Mouse (Mus musculus) layer of hippocampus, adult 9-10 months (tissue): ENCODE results near the gene Magi2.

Source experiments
- DNase-seq: peaks from one replicate; pipeline ENCODE4 v3.0.0; 2022; ENCODE audit warnings: low spot score

Magi2 gene

DNA sequence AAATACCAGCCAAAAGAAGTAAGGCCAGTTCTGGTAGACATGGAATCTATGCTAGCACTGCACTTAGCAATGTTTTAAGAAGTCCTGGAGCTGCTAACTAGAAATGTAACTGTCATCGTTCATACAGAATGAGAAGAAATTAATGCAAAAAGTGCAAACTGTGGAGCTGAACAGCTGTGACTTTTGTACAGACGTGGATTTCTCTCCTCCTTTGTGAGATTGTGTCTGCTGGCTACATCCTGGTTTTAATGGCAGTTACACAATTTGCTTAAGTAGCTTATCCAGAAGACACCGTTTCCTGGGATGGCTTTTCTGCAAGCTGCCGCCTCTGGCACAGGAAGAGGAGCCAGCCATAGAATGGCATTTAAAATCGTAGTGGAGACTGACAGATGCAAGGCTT is 1136.4 kb downstream of the Magi2 start:
- no peak for DNase-seq

DNA sequence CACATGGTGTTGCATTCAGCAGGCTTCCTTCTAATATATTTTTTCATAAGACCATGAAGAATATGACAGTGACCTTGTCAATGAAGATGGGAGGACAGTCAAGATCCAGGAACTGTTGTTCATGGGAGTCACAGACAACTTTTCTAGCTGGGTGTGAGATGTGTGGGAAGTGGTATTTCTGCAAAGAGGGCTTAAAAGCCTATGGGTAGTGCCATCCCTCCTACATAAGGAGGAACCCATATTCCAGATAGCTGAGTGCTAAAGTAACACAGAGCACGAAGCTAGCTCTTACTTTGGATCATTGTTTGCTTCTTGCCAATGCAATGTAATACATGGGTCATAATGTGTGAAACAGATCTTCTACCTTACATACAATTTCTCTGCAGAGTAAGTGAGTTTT is 1146.8 kb downstream of the Magi2 start:
- DNase-seq = no peak

DNA sequence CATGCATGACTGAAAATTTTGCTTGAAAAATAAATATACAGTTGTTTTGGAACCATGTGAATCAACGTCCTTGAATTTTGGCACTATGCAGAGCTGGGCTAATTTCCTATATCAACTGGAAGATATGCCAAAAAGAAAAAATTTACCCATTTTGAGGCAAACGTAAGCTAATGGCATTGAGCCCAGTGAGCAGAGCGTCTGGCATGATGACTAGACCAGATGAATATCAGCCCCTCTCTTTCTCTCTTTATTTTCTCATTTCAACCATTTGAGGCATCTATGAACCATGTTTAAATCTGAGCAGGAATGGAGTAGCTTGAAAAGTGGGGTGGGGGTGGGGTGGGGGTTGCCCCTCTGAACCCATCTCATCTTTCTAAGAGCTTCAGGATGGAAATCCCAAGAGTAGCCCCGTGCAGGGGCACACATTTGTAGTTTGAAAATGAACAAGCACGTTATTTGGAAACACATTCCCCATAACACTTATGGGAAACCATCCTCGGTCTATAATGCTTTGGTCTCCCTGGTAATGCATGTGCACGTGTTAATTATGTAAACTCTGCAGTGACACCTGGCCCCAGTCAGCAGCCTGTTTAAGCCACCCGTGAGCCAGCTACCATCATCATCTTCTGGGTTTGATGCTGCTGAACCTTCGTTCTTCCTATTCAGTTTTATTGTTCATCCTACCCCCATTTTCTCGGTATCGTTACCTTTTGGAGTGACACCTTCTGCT is 1151.4 kb downstream of the Magi2 start:
- peak; percentile 46 for DNase-seq

DNA sequence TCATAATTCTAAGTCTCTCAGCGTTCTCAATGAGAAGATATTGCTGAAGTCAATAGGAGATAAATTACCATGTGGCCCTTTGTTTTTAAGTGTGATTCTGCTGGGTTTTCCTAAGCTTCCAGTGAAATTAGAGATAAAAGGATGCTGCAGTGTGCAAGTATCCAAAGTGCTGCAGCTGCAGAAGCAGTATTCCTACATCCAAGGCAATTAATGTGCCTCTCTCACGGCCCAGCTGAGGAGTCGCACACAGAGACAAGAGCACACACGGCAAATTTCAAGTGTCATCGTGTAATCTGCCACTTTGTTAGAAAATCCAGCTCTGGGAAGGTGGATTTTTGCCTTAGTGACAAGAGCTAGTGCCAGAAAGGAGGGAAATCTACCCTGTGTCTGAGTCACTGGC is 1177.7 kb downstream of the Magi2 start:
- no peak for DNase-seq

DNA sequence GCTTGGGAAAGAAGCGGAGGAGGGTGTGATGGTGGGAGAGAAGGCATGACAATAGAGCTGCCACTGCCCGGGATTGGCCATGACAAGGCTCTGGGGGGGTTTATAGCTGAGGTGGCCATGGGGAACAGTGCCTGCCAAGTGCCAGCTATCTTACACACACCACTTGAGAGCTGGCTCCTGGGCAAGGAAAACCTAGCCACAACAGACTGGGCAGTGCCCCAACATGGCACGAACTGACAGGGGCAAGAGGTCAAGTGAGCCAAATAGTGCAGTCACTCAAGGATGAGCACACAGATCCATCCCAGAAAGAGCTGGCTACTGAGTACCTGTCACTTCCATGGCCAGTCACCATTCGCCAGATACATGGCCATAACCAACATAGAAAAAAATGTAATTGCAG is 1179.8 kb downstream of the Magi2 start:
- no peak for DNase-seq

DNA sequence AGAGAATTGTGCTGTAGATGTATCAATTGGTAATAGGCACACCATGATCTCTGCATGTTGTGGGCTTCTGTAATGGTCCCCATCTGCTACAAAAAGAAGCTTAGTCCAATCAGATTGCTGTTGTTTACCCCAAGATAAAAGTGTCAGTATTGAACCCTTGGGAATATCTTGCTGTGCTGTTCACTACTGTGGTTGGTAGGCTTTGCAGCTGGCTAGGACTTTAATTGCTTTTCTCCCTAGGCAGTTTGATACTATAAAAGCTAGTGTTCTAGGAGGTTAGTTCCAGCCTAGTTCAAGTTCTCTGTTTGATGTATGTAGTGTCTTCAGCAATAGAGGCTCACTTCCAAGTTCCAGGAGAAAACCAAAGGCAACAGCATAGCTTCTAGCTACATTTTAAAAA is 1188.5 kb downstream of the Magi2 start:
- DNase-seq = no peak

DNA sequence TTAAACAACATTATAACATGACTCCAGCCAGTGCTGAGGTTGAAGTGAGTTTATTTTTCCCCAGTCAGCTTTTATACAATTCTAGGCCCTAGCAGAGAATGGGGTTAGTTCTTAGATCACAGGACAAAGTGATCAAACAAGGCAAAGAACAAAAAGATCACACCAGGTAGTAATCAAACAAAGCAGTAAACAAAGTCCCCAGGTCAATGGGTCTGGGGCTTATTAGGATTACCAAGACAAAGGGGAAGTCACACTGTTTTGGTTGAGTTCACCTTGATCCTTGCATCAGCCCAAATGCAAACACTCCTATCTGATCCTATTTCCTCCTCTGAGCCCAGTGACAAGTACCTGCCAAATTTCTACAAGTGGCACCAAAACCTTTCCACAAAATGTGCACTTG is 1190.5 kb downstream of the Magi2 start:
- no peak for DNase-seq

DNA sequence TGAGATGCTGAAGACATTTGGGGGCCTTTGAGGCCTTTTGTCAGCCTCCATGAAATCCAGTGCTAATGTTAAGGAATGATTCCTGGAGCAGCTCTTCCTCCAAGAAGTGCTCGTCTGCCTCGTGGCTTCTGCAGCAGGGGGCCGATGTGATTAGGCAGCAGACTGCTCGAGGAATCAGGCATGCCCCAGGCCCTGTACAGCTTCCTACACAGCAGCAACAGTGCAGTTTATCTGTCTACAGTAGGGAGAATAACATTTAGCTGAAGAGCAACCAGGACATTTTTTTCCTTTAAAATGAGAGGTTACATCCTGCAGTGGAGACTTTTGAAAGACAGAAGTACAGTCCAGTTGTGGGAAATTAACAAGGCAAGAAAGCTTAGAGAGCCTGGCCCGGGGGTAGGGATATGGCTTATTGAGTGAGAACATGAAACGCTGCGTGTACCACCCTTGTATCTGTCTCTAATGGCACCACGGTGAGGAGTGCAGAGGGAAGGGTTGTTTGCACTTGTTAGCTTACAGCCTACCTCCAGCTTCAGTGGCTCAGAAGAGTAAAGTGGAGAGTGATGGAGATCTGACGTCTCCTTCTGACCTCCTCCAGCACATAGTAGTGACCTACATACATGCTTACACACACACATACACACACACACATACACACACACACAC is 1205.4 kb downstream of the Magi2 start:
- DNase-seq = no peak

DNA sequence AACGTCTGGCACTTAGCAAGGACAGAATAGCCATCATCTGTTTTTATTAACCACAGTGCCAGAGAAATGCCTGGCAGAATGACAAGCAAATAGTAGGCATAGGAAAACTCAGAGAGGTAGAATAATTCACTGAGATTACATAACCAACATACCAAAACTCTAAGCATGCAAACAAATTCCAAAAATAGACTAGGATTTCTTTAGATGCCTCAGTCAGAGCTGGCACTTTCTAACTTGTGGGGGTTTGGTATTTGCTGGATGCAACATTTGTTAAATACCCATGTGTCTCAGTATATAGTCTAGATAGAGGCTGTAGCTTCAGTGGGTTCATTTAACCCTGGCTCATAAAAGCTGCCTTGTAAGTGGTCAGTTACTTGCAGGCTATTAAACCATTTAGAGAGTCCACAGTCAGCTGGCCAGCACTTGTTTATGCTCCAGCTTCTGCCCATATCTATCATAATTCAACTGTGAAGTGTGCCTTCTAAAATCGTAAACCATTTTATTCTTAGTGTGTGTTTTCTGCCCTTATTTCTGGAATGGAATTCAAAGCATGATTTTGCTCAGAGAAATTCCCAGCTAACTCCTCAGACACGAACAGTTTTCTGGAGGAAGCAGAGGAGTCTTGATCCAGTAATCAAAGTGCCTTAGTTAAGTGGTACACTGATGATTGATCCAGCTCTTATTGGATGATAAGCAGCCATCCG is 1219.8 kb downstream of the Magi2 start:
- DNase-seq = no peak

DNA sequence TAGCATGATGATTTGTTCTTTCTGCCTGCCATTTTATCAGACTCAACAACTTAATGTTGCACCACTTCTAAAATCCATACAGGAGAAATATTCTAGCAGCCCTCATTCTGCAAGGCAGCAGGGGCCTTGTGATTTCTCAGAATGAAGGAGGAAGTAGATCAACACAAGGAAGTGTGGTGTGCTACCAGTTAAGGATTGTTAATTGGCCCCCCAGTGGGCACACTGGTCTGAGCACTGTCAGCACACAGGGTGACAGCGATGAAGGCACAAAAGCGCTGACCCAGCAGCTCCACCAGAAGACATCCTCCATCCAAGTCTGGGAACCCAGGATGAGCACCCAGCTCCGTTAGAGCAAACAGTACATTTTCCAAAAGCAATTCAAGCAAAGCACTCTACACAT is 1229.3 kb downstream of the Magi2 start:
- no peak for DNase-seq

DNA sequence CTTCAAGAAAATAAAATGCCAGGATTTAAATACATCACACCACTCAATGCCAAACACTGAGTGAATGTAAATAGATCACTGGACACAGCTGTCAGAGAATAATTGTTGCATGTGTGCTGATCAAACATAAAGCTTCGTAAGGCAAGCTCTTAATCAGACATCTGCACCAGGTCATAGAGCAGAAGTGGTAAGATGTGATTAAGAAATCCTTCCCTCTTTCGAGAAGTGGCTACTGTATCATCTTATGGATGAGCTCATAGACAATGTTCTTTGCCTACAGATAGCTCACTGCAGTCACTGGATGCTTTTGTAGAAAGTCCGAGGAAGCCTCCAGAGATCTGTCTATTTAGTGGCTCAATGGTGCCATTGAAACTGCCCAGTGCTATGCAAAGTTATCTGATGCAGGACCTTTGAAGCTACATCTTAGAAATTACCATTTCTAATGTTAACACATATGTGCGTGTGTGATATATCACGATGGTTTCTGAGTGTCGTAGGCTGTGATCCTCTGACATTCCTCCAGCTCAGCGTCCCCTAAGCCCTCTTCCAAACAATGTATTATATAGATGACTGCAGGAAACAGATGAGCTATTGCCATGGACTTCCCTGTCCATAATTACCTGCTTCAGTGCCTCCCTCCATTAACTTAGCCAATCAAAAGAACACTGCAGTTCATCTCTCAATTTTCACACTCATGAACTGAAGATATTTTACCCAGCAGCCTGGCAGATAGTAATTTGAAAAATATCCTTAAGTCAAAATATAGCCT is 1231.1 kb downstream of the Magi2 start:
- no peak for DNase-seq

DNA sequence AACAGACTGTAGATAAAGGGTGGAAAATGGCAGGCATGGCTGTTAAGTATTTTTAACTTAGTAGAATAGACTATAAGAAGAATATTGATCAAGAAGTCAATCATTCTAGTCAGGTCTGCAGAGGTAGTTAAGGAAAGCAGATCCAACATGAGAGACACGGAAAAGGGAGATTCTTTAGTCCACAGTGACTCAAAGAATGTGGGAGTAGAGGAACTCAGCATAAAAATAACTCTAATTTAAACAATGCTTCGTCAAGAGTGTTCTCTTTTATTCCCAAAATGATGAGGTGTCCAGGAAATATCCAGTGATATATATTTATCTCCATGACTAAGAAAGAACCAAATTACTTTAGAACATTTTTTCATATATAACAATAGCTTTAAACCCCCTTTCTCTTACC is 1234.9 kb downstream of the Magi2 start:
- no peak for DNase-seq

DNA sequence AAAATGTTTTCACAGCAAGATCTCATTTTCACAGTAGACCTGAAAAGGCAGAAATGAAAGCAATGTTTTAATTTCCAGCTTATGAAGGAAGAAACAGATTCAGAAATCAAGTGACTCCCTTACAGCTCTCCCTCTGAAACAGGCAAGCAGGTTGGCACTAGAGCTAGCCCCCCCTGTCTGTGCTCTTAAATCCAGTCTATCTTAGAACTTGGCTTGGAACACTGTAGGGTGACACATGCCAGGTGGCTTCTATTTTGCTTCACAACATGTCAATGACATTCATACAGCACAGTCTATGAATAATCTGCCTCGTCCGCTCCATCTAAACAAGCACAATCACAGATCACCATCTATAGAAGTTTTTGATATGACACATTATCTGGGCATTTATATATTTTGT is 1235.5 kb downstream of the Magi2 start:
- DNase-seq = no peak

DNA sequence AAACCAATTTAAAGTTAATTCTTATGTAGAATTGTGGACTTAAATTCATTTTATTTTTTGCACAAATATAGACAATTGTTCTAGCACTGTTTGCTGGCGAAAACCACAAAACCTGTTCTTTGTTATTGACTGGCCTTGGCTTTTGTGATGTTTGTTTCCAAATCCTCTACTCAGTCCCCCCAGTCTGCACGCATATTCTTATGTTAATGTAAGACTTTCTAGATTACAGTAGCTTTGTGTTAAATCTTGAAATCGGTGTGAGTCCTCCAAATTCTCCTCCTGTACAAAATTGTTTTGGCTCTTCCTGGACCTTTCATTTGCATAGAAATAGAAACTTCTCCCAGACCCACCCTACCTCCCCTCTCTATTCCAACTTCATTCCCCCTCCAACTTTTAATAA is 1242.9 kb downstream of the Magi2 start:
- no peak for DNase-seq

DNA sequence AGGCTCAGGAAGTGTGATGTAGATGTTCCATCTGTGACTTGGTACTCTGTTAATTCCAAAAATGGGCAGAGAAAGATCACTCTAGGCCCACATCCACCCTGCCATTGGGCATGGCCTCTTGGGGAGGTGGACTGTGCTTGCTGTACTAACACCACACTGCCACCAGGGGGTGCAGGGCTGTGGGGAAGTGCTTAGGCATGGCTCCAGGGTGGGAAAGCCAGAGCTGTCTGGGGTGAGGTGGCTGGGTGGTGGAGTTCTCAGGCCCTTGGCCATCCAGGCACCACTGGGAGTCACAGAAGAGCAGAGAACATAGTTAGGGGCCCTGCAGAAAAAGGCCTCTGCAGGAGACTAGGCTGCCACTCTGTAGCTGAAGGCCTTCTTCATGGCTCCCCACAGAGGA is 1243.6 kb downstream of the Magi2 start:
- DNase-seq = no peak

DNA sequence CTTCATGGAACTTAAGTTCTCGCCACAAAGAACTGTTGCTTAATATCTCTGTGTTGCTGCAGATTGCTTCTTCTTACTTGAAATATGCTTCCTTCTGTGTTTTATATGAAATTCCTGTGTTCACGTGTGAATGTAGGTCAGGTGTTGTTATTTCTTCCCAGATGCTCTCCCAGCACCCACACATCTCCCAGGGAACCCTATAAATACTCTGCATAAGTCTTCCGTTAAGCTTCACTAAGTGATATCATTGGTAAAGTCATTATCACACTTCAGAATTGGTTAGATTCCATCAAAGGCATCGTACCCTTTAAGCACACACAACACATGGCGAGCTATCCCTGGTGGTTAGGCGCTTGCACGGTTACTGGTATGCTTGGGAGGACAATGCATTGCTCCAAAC is 1257.7 kb downstream of the Magi2 start:
- no peak for DNase-seq

DNA sequence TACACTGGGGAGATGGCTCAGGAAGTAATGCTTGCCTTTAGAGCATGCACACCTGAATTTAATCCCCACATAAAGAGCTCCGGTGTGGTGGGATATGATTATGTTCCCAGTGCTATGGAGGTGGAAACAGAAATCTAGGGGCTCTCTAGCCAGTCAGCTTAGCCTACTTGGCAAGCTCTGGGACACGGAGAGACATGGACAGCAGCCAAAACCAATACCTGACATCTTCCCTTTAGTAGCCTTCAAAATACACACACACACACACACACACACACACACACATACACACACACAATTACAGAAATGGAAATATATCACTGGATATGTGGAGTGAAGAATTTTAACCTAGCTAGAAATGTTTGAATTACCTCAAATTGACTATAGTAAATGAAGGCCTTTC is 1265.1 kb downstream of the Magi2 start:
- no peak for DNase-seq

DNA sequence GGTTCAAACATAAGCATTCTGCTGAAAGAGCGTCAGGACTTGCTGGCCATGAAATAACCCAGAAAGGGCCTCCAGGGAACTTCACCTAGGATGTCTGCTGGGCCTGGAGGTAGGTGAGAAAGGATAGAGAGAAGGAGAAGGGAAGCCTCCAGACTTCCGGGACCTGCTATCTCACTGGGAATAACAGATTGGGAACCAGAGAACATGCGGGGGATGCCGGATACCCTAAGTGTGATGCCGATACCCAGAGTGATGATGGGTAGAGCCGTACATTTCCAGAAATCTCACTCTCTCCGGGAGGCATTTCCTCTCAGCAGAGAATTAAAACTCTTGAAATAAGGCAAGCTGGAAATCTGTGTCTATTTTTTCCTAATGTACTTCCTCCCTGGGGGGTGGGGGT is 1265.8 kb downstream of the Magi2 start:
- DNase-seq = no peak

DNA sequence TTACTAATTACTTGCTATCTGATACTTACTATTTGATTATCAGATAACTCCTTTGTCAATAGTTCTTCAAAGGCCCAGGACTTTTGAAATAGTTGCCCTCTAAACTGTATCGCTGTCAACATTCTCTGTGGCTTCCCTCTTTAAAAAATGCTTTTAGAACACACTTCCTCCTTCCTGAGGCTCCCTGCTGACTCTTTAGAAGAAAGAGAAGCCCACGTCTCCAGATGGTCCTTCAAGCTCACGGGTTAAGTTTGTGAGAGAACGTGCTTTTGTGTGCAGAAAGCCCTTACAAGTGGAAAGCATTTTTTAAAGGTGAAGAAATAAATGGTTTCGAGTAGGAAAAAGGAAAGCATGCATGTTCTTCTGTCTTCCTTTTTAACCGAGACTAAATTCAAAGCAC is 1267.2 kb downstream of the Magi2 start:
- DNase-seq = no peak

DNA sequence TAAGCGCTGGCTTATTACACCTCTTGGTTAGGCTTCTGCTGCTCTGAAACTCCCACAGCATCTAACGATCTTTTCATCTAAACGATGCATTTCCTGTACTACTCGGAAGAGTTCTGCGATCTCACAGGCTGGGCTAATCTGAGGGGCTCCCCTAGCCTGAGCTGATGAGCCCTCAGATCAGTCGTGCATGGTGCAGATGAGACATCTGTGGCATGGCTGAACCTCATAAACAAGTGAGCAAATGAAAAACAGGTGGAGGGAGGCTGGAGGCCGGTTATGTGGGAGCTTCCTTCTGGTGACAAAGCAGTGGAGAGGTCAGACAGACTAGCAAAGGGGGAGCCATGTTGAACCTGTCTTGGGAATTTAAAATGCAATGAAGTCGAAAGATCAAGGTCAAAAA is 1270.1 kb downstream of the Magi2 start:
- DNase-seq = no peak

DNA sequence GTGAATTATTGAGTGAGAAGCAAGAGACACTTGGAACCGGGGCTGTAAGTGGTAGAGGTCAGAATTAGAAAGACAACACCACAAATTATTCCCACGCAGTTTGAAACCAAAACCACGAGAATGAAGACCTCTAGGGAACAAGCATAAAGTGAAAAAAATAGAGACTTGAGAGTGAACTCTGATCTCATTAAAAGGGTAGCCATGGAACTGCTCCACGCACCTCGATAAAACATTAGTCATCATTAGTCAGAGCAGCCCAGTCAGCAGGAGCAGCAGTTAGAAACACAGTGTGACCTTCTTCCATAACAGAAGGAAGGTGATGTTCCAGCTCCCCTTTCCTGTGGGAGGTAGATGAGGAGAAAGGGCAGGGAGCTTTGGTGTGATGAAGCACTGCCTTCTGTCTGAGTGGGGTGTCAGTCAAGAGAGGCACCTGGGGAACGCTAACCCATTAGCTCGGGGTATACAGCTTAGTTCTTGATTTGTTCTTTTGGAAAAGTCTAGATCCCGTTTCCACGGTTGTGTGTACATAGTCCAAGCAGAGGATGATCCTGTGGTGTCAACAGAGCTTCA is 1272.3 kb downstream of the Magi2 start:
- no peak for DNase-seq

DNA sequence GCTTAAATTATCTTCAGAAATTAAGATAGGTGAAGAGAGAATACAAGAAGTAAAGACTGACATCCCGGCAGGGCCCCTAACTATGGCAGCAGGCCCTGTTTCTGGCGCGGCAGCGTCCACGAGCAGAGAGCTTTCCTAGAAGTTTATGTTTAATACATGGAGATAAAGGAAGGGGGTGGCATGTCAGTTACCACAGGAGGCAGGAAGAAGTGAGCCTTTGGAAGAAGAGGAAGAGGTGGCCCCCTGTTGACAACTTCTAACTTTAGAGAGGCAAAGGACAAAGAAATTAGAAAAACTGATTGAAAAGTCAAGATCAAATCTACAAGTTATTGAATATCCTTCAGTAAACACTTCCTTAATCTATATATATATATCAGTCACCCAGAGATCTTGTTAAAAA is 1281.8 kb downstream of the Magi2 start:
- no peak for DNase-seq
